Mouse (Mus musculus) right cerebral cortex, postnatal 36 days (tissue): ENCODE results near the gene Edf1.
"Not testable (repeated sequence)": the region's sequence is repeated elsewhere in the genome, so short reads cannot be mapped to it uniquely, and the experiment has no call there.

Source experiments
- DNase-seq, 2 experiments: peaks; one replicate each; pipeline ENCODE4 v3.0.0; 2022; ENCODE audit warnings: low spot score in 2 of 2, mixed read lengths in 1 of 2

The Edf1 gene

GRCm38 (mm10) chr2:25557221-25557963 lies at the start of gene Edf1:
Edf1 (plus strand) TSS chr2:25557847.
- peak; percentile 92 to 95 for DNase-seq

DNA sequence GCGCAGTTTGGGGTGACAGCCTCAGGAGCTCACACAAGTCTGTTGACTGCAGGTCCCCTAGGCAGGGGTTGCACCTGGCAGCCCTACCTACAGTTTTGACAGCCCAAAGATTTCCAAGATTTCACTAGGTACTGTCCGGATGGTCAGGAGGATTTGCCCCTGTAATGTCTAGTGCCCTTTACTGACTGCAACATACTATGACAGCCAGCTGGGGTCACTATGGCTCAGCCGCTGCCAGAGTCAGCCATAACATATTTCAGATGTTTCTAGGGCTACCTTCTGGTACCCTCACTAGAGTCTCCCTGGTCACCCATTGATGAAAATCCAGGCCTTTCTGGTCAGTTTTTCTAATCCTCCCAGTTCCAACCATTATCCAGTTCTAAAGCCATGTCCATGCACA lies 47.7 kb upstream of the Edf1 start:
- no peak for DNase-seq

DNA sequence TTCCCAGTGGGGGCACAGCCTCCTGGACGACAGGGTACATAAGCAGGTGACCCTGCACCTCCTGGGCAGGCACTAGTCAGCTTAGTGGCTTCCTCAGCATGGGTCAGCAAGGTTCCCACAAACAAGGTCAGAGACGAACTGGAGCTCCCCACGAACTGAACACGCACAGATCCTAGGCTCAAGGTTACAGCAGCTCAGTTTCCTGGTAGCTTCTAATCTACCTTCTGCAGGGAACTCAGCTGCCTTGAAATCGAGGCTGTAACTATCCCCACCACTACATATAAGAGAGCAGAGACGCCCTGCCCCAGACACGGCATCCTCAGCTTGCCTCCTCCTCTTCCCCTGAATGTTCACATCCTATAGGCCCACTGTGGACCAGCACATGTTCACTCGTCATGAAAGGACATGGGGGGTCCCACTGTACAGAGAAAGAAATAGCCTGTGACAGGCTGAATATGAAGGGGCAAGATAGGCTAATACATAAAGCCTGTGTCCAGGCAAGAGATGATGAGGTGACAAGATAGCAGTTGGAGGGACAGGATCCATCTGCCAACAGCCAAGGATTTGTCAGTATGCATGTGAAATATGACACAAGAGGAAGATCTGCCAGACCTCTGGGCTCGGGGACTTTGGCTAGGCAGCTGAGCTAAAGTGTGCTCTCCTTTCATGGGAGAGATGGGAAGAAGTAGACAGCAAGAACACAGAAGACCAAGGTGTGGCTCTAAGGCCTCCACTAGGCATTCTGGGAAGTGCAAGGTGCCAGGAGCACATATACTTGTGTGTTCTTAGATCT lies 30.9 kb upstream of the Edf1 start:
- no peak for DNase-seq

- no peak for DNase-seq
Observed at GRCm38 (mm10) chr2:25533707-25534106, 23.9 kb upstream of the Edf1 start.

DNA sequence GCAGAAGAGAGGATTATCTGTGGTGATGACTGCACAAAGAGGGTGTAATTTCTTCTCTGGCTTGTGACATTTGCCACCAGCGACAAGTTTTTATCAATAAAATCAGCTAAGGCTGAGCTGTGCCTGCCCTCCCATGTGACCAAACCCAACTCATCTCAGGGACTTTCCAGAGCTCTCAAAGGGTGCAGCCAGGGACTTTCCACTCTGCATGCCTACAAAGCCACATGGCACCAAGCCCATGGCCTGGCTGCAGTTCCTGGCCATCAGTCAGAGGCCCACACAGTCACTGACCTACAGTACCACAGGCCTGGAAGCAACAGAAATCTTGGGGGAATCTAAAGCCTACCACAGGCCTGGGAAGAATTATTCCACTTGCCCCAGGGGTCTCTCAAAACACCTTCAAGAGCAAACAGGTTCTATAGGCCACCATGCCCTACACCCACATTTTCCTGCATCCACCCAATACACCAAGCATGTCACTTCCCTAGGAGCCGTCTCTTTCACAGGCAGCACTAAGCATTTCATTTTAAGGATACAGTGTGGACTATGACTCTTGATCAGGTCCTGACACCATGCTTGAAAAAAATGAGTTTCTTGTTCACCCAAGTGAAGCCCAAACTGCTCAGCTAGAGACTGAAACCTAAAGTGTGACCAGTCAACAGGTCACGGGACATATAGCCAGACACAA lies 23.3 kb upstream of the Edf1 start:
- no peak for DNase-seq

DNA sequence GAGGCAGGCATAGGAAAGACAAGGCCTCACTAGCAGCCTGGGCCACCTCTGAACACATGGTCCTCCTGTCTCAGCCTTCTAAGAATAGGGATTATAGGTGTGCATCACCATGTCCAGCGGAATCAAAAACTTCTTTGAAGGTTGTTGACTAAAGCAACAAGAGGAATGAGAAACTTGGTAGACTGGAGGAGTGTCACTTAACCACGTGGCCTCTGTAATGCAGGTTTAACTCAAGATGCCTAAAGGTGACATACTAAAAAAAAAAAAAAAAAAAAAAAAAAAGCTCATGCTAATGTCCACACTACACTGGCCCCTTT lies 22.8 kb upstream of the Edf1 start:
- DNase-seq: no peak

DNA sequence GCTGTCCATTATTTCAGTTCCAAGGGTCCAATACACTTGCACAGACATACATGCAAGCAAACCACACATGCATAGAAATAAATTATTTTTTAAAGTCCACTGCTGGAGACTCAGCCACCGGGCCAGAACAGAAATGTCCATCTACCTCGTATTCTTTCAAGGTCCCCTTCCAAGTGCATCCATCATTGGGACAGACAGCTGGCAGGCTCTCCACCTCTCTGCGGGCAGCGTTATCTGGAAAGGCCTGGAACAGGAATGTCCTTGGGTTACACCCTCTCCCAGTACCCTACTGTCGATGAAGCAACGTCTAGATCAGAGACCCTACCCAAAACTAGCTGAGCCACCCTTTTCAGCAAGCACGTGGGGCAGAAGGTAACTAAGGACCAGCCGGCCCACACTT lies 21.1 kb upstream of the Edf1 start:
- no peak for DNase-seq

DNA sequence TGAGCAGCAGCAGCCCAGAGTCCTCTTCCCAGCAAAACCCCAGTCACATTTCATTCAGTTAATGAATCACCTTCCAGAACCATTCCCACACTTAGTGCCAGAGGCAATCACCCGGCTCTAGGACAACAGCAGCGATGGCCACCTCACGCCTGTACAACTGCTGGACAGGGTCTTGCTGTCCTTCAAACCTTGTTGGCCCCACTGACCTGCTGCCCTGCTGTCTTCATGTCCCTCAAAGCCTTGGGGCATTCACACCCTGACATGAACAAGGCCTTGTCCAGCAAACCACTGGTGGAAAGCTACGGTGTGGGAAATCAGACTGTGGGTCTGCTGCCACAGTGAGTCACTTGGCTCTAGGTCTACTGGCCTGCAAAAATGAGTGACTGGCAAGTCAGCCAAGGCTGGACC lies 17.1 kb upstream of the Edf1 start:
- no peak for DNase-seq

- DNase-seq: no peak
Observed at GRCm38 (mm10) chr2:25541644-25542367, 15.8 kb upstream of the Edf1 start.

GRCm38 (mm10) chr2:25545996-25546810 lies 11.4 kb upstream of the Edf1 start:
- no peak for DNase-seq

GRCm38 (mm10) chr2:25546811-25547491 lies 10.7 kb upstream of the Edf1 start, which contains the start of gene Traf2:
Traf2 (minus strand) TSS chr2:25546940.
- peak; percentile 99 for DNase-seq

DNA sequence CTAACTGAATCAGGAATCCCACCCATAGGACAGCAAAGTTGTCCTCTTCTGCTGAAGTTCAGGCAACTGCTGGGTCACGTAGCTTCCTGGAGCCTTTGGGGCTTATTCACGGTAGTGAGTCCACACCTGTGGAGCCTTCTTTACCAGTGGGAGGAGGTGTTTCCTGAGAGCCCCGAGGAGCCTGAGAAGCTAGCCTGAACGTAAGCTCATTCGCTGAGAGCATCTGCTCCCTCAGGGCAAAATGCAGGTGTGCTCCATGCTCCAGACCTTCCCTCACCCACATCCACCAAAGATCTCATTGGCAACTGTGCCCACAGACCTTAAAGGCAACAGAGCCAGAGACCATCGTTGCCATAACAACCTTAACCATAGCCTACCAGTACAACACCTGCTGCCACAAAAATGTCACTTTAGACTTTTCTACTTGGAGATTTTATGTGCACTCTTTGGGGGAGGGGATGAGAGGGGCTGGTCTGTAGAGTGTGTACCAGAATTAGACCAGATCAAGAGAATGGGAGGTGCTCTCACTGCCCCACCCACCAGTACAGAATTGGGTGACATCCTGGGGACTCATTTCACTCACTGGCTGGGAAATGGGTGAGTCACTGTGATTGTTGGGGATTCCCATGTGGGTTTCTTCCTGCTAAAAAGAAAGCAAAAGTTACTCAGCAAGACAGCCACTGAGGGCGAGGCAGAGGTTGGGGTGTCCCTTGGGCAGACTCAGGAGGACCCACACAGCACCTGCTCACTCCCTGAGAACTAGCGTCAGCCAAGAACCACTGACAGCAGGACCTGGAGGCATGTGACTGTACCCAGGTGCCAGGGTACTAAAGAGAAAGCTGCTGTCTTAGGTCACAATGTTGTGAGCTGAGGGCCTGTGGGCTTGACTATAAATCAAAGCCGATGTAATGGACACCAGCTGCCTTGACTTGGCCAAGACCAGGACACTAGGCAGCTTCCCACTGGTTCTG lies 8.3 kb upstream of the Edf1 start:
- no peak for DNase-seq

GRCm38 (mm10) chr2:25551186-25551585 lies 6.5 kb upstream of the Edf1 start:
- no peak for DNase-seq

DNA sequence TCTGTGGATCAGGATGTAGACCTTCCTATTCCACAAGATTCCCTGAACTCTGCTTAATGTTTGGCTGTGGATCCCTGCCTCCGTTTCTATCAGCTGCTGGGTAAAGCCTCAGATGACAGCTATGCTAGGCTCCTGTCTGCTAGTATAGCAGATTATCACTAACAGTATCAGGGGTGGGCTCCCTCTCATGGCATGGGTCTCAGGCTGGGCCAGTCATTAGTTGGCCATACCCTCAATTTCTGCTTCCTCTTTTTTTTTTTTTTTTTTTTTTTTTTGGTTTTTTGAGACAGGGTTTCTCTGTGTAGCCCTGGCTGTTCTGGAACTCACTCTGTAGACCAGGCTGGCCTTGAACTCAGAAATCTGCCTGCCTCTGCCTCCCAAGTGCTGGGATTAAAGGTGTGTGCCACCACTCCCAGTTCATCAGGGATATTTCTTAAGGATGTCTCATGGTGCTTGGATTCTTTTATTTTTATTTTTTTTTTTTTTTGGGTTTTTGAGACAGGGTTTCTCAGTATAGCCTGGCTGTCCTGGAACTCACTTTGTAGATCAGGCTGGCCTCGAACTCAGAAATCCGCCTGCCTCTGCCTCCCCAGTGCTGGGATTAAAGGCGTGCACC lies 4.4 kb upstream of the Edf1 start:
- DNase-seq: not testable (repeated sequence)

GRCm38 (mm10) chr2:25555479-25555878 lies 2.2 kb upstream of the Edf1 start:
- DNase-seq: not testable (repeated sequence)

- no peak for DNase-seq
Observed at GRCm38 (mm10) chr2:25556296-25556695, 1.4 kb upstream of the Edf1 start.

DNA sequence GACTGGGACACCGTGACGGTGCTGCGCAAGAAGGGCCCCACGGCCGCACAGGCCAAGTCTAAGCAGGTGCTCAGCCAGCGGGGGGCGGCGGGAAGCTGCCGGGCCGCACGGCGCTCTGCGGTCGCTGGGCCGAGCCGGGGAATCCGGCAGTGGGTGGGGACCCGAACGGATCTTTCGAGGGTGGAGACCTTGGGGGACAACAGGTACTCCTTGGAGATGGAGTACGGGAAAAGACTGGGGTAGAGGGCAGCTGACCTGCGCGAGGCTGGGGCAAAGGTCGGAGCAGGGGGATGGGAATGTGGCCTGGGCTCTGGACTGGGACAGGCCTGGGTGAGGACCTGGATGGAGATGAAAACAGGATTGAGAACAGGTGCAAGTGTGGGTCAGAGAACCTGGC lies 315 bp downstream of the Edf1 start:
- no peak for DNase-seq

DNA sequence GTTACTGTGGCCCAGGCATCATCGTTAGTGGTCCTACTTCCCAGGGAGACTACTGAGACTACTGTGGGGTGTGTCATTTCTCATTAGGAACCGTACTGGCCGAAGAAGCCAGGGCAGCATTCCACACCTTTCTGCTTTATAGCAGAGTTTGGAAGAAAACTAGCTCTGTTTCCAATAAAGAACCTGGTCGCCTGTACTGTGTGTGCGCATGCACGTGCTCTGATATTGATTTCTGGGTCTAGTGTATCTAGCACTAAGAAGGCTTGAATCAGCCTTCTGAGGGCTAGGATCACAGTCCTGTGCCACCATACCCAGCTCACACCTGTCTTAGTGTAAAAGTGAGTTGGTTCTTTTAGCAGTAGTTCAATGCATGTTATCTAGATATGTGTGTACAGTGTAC lies 1.1 kb downstream of the Edf1 start:
- DNase-seq: no peak

DNA sequence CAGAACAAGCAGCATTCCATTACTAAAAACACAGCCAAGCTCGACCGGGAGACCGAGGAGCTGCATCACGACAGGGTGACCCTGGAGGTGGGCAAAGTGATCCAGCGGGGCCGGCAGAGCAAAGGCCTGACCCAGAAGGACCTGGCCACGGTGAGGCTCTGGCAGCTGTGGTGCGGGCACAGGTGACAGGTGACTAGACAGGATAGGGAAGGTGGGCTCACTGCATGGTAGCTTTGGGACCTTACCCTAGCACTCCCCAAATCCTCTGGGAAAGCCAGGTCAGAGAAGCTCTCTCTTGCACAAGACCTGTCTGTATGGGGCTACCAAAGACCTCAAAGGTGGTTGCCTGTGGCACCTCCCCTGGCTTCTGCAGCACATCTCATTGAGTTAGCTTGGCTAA lies 2.9 kb downstream of the Edf1 start:
- DNase-seq: no peak
